Mouse (Mus musculus): ENCODE measurements around the gene Eml1.

The Eml1 gene

GRCm38 (mm10) chr12:108373611-108374010 is 2.9 kb downstream of the Eml1 start:
- no peak for DNase-seq (ENCODE audit: low read depth)

- DNase-seq (ENCODE audit: low read depth) = no peak
These were observed 3.9 kb downstream of the Eml1 start for GRCm38 (mm10) chr12:108374689-108375088.

- no peak for DNase-seq (ENCODE audit: low read depth)
These were observed 7.8 kb downstream of the Eml1 start for GRCm38 (mm10) chr12:108378379-108379133.

- DNase-seq (ENCODE audit: low read depth) = no peak
These were observed 15.9 kb downstream of the Eml1 start for GRCm38 (mm10) chr12:108386476-108387232.

GRCm38 (mm10) chr12:108389718-108390117 is 19.0 kb downstream of the Eml1 start:
- no peak for DNase-seq (ENCODE audit: low read depth)

GRCm38 (mm10) chr12:108392254-108393044 is 21.7 kb downstream of the Eml1 start:
- no peak for DNase-seq (ENCODE audit: low read depth)

- no peak for DNase-seq (ENCODE audit: low read depth)
These were observed 22.3 kb downstream of the Eml1 start for GRCm38 (mm10) chr12:108393082-108393481.

- DNase-seq (ENCODE audit: low read depth) = no peak
These were observed 22.9 kb downstream of the Eml1 start for GRCm38 (mm10) chr12:108393637-108394036.

- no peak for DNase-seq (ENCODE audit: low read depth)
These were observed 24.0 kb downstream of the Eml1 start for GRCm38 (mm10) chr12:108394534-108395284.

GRCm38 (mm10) chr12:108395285-108395660 is 24.5 kb downstream of the Eml1 start:
- no peak for DNase-seq (ENCODE audit: low read depth)

GRCm38 (mm10) chr12:108396081-108396947 is 25.6 kb downstream of the Eml1 start:
- DNase-seq (ENCODE audit: low read depth) = no peak

- DNase-seq (ENCODE audit: low read depth) = no peak
These were observed 27.9 kb downstream of the Eml1 start for GRCm38 (mm10) chr12:108398681-108399080.

- no peak for DNase-seq (ENCODE audit: low read depth)
These were observed 28.4 kb downstream of the Eml1 start for GRCm38 (mm10) chr12:108399191-108399590.

- DNase-seq (ENCODE audit: low read depth) = no peak
These were observed 30.2 kb downstream of the Eml1 start for GRCm38 (mm10) chr12:108400951-108401350.

- DNase-seq (ENCODE audit: low read depth) = no peak
These were observed 33.2 kb downstream of the Eml1 start for GRCm38 (mm10) chr12:108403957-108404356.

GRCm38 (mm10) chr12:108409100-108409499 is 38.3 kb downstream of the Eml1 start:
- no peak for DNase-seq (ENCODE audit: low read depth)

GRCm38 (mm10) chr12:108410416-108411208 is 39.9 kb downstream of the Eml1 start:
- no peak for DNase-seq (ENCODE audit: low read depth)

GRCm38 (mm10) chr12:108414932-108415331 is 44.2 kb downstream of the Eml1 start:
- no peak for DNase-seq (ENCODE audit: low read depth)

- no peak for DNase-seq (ENCODE audit: low read depth)
These were observed 48.8 kb downstream of the Eml1 start for GRCm38 (mm10) chr12:108419570-108419969.

- no peak for DNase-seq (ENCODE audit: low read depth)
These were observed 50.7 kb downstream of the Eml1 start for GRCm38 (mm10) chr12:108421477-108421876.
